Mouse (Mus musculus) c-Kit-positive CD71-positive TER-119-positive erythroid progenitor cells, embryonic 14.5 days (primary cell): Measurements from ENCODE around the gene Dcst1.

Experiments used
- DNase-seq: peaks from one replicate; pipeline ENCODE4 v3.0.0-alpha.2; 2013; ENCODE audit warnings: low spot score

Dcst1 gene

DNA sequence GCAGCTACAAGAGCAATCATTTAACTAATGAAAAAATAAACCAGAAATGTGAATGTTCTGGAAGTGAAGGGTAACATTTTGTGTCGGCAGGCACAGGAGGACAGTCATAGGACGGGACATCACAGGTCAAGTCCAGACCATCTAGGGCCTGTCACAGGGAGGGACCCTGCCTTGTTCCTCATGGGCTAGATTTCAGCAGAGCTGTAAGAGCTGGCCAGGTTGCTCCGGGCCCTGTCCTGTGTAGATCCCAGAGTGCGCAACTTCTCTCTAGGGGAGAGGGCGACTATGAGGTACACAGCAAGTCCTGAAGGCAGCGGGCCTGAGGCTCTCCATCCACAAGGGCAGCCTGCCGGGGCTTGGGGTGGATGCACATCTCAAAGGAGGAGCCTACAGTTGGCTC is 3.4 kb downstream of the Dcst1 start, which contains the start of gene Dcst2:
Dcst2 (plus strand) TSS at position 301 of the 400 bp plus-strand sequence.
- DNase-seq = no peak

DNA sequence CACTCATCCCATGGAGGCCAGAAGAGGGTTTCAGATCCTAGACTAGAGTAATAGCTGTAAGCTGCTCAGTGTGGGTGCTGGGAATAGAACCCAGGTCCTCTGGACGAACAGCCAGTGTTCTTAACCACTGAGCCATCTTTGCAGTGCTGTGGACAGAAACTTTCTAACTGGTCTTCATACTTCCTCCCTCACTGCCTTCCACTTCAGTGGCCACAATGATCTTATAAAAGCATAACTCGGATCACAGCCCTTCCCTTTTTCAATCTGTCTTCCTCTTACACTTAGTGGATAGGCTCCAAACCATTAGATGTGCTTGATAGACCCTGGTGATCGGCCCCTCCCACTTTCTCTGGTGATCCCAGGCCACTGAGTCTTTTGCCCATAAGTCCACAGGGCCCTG is 4.8 kb downstream of the Dcst1 start:
- DNase-seq = no peak

DNA sequence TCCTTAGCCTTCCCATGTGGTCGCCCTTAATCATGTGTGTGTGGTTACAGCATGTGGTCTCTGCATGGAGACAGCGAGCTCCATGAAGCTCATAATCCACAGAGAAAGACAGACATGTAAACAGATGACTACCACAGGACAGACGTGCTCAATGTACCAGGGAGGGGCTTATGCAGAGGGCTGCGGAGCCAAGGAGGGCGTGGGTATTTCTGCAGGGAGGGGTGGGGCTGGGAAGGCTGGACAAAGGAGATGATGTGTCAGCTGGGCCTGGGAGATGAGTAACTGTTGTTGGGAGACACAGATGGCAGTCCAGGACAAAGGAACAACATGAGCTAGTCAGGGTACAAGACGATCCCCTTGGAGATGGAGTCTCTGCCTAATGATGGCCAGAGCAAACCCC is 5.4 kb downstream of the Dcst1 start:
- DNase-seq = no peak

DNA sequence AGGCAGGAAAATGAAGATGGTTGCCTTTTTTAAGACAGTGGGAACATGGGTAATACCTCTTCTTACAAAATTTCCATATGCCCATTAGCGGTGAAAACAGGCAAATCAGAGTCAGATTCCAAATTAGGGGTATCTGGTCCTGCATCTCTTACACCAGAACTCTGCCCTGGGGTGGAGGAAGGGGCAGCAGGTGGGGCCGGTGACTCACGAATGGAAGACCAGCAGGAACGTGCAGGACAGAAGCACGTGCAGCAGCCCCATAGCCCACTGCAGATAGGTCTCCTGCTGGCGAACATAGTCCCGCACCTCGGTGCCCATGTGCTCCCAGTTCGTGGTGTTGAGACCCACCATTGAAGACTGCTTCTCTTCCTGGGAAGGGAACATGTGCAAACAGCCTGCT is 9.0 kb downstream of the Dcst1 start:
- no peak for DNase-seq

DNA sequence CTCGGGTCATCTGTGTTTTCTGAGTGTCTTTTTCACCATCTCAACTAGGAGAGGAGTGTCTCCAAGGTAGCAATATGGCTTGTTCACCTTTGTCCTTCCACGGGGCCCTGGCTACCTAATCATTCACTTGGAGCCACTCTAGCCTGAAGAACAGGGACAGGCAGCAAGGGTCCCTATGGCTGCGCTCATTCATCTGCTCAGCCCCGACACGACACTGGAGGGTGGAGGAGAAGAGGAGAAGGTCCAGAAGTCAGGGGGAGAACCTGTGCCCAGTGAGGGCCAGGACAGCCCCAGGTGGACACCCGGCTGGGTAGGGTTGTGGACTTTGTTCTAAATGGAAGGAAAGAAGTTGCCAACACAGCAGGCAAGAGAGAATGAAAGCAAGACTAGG is 9.5 kb downstream of the Dcst1 start:
- DNase-seq = no peak

DNA sequence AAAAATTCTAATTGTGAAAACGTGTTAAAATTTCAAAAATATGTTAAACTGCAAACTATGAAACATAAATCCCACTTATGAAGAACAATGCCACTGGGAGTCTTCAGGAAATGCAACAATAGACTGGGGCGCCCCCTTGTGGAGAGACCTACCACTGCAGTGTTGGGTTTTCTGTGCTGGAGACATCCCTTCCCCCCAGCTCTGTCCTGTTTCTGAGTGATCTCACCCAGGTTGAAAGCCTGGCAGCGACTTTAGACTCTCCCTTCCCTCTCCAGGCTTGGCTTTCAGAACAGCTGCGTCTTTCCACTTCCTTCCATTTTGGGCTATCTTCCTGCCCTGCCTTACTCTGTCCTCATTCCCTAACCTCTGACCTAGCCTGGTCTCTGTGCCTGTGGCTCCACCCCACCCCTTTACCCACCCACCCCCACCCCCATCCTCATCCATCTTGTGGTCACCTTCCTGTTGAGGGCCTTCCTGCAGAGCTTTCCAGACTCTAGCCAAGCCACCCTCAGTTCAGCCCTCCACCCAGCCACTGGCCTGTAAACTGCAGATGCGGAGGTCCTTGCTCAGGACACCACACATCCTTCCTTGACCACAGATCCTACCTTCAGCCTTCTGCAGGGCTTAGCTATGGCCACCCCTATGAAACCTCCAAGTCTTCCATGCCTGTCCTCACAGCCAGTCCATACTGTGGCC is 10.1 kb downstream of the Dcst1 start:
- peak; percentile 65 for DNase-seq

DNA sequence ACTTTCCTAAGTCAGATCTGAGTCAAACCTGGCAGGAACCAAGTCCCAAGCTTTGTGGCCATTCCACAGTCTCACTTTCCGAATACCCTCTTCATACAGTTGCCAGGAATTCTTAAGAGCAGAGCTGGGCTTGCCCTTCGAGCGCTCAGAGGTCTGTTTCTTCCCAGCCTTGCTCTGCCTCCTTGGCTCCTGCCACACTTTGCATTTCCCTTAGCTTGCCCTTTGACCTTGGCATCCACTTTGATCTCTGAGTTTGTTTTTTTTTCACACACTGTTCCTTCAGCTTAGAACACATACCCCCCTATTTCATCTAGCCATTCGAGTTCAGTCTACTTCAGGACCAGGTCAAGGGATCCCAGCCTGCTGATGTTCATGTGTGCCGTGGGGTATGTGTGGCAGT is 13.8 kb downstream of the Dcst1 start:
- no peak for DNase-seq

DNA sequence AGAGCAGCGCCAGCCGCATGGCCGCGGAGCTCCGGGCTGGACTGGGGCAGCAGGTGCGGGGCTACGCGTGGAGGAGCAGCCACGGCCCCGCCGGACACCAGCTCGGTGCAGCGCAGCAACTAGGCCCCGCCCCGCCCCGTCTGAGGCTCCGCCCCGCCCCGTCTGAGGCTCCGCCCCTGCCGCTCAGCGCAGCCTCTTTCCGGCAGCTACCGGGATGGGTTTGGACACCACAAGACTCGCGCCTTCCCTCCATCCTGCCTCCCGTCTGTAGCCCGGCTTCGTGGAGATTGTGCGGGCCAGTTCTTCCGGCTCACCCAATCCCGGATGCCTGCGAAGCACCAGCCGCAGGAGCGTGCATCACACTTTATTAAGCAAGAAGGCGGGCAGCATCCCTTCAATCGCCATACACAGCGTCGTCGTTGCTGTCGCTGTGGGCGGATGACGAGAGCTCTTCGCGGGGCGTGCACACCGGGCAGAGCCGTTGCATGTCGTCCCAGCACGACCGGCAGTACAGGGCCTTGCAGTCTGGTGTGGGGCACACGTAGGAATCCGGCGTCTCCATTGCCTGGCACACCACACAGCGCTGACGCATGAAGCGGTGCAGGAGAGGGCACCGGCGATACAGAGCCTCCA is 15.1 kb downstream of the Dcst1 start, which contains the start of gene Adam15:
Adam15 (minus strand) TSS at position 128 of the 633 bp plus-strand sequence.
- peak; percentile 57 for DNase-seq

DNA sequence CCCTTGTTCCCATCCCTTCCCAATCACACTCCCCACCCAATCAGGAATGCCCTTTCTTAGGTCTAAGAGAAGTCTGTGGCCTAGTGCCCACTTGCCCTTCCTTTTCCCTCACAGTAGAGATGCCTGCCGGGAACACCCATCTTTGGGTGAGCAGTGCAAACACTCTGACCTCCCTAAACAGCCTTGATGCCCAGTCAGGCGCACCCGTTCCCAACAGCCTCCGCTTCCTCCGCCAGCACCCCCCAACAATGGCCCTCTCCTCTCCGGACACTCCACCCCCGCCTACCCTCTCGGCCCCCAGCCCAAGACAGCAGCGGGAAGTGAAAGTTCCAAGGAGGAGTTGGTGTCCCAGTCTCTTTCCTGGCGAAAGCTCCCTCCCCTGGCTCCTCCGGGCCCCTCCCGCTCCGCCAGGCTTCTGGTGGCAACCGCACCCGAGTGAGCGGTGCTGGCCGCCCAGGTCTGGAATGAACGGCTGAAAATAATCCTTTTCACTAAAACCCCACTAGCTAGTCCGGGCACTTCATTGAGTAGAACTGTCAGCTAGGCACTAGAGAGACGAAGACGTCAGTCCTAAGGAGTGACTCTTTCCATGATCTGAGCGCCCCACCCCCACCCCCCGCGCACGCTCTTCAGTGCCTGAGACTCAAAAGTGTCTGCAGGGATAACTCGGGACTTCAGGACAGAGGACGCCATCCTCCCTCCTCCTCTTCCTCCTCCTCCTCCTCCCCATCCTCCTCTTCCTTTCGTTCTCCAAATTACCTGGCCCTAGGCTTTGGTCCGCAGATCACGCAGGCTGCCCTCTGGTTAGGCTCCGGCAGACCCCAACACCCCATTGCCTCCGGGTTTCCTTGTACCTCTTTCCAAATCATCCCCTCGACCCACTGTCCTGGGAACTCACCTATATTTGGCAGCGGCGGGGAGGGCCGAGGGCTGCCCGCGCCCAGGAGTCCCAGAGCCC is 15.9 kb downstream of the Dcst1 start:
- no peak for DNase-seq

DNA sequence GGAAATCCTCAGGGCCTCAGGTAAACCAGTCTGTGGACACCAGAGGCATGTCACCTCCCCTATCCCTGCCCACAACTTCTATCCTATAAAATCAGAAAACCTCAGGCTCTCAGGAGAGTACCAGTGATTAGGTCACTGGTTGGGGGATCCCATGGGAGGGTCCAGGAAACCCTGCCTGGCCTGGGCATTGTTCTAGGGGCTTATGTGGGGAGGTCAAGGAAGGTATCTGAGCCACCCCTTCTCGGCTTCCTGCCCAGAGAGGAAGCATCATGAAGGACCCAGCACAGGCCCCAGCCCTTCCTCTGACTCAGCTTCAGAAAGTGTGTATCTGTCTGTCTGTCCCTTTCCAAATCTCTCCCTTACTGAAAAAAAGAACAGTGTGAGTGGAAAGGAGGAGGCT is 17.1 kb downstream of the Dcst1 start:
- no peak for DNase-seq

DNA sequence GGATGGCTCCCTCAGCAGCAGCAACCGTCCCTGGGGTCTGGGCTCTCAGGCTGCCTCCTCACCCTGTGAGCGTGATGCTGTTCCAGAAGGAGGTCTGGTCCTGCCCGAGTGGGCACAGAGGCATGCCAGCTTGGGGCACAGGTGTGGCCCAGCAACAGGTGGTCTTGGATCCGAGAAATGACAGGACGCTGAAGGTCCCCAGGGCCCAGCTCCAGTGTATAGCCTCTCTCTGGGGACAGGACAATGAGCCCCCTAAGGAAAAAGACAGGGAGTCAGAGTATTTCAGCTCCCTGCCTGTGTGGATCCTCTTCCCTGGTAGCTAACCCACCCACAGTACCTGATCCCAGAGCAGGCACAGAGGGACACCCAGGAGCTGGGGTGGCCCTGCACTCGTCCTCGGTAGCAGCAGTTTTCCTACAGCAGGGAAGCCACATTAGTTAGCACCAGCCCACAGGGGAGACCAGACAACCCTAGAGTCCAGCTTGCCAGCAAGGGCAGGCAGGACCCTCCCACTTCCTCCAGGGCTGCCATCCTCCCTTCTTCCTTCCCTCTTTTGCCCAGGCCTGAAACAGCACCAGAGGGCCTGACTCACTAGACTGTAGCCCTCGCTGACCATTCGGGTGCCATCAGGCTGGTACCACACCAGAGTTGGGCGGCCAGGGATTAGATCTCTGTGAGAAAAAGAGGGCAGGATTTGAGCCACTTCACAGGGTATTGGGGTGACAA is 18.1 kb downstream of the Dcst1 start:
- no peak for DNase-seq

DNA sequence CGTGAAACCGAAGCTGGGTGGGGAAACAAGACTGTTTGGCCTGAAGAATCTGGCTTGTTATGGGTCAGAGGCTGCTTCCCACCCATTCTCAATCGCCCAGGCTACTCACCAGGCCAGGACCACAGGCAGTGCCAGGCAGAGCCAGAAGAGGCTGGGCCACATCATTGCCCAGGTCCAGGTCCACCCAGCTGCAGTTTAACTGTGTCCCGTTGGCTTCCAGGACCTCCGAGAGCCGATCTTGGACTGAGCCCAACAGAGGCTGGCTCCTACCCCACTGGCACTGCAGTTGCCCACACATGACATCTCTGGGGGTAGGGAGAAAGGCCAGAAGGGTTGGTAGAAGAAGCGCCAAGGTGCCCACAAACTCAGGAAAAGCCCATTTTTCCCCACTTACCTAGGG is 21.8 kb downstream of the Dcst1 start:
- no peak for DNase-seq

DNA sequence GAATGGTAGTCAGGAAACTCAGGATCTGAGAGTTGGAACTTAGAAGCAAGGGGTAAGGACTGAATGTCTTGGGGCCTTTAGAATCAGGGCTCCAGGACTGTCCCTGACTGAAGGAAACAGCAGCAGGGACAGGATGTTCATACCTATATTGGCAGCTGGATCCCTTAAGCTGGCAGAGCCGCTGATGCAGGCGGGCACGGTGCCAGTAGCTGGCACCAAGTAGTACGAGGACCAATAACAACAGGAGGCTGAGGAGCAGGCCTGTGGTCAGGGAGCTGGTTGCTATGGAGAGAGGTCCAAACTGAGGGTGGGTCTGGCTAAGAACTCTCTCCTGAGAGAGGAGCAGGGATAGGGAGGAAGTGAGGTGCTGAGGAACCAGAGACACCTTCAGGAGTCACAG is 23.3 kb downstream of the Dcst1 start:
- no peak for DNase-seq

DNA sequence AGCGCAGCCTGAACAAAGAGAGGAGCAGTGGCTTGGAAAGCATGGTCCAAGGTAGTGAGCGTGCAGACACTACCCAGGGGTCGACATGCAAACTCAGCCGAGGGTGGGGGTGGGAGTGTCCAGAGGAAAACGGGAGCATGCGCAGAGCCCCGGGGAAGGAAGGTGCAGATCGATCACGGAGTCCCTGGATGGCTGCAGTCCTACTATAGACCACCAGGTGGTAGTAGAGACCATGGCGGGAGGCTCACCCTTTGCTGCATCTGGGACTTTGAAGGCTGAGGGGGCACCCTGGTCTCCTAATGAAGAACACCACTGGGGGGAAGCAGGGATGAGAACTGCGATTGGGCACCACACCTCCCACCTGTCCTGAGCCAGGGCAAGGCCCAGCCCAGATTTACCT is 24.6 kb downstream of the Dcst1 start:
- peak; percentile 65 for DNase-seq

DNA sequence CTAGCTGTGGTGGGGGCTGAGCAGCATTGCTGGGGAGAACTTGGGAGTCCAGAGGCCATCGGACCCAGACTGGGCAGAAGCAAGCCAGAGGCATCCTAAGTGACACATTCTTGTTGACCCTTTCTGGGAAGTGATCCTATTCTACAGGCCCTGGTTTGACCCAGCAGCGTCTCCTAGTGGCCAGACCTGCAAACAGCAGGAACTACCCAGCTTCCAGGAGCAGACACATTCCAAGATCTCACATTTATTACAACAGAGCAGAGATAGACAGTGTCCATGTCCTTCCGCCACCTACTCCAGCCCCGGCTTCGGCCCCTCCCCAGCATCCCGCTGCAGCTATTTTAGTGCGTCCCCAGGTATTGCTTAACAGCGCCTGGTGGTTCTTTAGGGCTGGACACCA is 25.6 kb downstream of the Dcst1 start:
- DNase-seq = peak; percentile 55

DNA sequence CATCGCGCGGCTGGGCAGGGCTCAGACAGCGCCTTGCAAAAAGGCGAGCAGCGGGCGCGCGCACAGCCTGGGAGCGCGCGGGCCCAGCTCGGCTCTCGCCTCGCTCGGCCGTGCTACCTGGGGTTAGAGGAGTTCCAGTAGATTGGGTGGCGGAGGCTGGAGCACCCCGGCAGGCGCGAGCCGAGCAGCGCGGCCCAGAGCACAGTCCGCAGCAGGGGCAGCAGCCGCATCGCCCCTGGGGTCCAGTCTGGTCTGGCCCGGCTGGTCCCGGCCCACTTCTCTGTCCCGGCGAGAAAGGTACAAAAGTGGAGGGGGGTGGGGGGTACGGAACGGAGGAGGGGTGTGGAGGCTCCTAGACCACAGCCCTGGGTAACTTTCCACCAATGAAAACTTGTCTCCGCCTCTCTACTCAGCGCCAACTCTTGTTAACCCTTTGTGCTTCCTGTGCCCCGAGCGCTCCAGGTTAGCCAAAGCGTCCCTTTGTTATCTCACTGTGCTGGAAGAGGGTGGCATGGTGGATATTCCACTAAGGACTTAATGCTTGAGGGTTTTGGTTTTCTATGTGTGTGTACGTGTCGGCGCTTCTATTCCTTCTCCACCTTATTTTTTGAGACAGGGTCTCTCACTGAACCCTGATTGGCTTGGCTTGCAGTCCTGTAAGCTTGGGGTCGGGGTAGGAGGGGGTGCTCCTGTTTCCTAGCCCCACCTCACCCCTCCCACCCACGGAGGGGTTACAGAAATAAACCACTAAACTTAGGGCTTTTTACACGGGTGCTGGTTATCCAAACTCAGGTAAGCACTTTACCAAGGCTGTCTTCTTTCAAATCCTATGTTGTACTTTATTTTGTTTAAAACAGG is 27.1 kb downstream of the Dcst1 start, which contains the start of gene Efna4:
Efna4 (minus strand) TSS at position 308 of the 858 bp plus-strand sequence.
- DNase-seq = no peak

DNA sequence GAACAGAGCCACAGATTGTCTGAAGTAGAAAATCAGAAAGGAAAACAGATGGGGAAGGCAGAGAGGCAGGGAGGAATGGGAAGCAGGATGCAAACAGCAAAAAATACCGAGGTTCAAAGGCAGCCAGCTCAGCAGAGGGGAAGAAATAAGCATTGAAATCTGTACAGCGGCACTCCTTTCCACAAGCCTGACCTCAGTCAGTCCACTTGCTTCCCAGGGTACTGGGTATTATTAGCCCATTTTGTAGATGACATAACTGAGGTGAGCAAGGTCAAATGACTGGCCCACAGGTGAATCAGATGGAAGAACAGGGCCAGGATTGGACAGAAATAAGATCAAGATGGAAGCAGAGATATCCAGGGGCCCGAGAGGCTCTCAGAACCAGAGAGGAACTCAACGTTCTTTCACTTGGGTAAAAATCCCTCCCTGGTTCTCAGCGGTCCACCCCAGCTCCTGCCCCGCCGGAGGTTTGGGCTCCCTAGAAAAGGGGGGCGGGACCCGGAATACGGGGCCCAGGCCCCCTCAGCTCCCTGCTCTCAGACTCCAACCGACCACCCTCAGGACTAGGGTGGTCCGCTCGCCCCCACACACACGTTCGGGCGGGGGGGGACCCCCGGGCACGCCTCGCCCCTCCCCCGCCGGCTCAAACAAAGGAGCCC is 27.9 kb downstream of the Dcst1 start:
- DNase-seq = no peak

DNA sequence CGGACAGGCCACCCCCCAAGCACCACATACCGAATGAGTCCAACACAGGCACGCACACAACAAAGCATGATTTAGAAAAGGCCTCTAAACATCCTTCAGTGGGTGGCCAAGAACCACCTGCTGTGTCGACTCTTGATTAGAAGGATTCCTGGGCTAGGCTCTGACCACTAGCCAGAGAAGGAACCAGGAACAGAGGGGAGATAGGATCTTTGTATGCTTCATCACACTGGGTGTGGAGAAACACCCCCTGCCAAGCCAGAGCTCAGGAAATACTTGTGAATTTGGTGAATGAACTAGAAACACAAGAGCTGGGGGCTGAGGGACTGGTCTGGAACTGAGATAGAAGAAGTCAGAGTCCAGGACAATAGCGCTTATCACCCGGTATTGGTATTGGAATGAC is 28.5 kb downstream of the Dcst1 start:
- no peak for DNase-seq

DNA sequence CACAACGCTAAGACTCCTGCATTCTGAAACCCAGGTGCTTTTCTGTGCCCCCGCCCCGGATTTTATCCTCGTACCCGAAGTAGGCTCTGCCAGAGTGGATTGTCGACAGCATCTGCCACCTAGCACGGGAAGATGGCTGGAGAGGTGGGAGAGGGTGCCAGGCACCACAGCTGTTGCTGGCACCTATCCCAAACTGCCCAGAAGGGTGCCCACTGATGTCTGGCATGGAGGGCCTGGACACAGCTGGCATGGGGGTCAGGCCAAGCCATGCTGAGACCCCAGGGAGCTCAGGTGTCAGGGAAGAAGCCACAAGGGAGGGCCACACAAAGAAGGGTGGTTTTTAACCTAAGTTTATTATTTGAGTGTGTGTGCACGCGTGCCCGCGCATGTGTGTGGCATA is 32.0 kb downstream of the Dcst1 start:
- DNase-seq = no peak

DNA sequence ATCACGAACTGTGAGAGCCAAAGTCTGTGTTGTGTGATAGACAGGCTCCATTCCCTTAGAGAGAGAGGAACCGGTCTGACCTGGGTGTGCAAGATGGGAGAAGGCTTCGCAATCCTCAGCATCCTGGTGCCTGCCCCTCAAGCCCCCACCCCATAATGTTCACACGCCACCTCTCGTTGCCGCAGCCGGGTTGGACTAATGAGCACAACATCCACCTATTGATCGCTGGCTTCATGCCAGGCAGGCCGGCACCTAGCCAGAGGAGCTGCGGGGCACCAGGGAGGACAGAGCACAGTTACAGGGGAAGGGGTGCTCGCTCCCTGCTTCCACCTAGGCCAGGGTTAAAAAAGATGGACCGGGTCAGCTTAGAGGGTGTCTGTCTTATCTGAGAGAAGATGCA is 32.6 kb downstream of the Dcst1 start:
- DNase-seq = no peak
